Mouse (Mus musculus) liver, adult 2 months (tissue): Measurements from ENCODE around the gene Catsperd.

ENCODE experiments used
- CTCF ChIP-seq: fragments of 200-500 bp; IDR thresholded peaks from 2 replicates; pipeline ENCODE4 v1.5.1; 2011; ENCODE audit warnings: low read depth, low read length, control low read depth
- POLR2A ChIP-seq: fragments of 200-500 bp; IDR thresholded peaks from 2 replicates; pipeline ENCODE4 v1.6.1; 2011; ENCODE audit warnings: low read length, control low read depth; ENCODE audit not compliant: insufficient read depth; ENCODE audit errors: extremely low read depth

DNA sequence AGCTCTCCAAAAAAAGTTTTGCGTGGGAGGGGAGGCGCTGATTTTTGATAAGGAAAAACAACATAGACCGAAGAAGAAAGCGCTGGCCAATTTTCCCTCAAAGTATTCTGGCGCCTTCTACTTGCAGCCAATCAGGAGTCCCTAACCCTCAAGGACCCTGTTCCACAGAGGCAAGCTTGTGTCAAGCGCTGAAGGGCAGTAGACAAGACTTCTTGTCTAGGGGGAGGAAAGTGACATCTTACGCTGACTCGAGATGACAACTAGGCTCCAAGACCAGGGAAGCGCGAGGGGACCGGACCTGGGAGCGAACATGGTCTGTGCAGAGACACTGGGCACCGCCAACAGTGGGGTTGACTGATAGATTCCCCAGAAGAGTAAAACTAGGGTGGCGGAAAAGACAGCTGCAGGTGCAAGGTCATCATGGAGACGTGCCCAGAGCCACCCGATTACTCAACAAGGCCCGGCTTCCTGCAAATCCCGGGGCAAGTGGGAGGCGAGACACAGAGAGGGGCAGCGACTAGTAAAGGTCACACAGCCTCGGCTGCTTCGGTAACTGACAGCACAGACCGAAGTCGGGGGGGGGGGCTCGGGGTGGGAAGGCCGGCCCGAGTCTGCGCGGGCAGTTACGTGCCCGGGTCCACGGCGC, 44.2 kb upstream of the Catsperd start:
- no peak for TF ChIP-seq POLR2A
- no peak for TF ChIP-seq CTCF
